Mouse (Mus musculus): ENCODE data around the gene Ankrd10. TPM values are rescaled to one million over a fixed set of nuclear protein-coding genes. Genes with fewer than 3 reads are reported as not detected.

Ankrd10 gene
- polyA plus RNA-seq, 1 experiment from 2014 or later: 112 TPM

GRCm38 (mm10) chr8:11634331-11635011 is 1.1 kb downstream of the Ankrd10 start:
- H3K9ac ChIP-seq: peak overlapping the region; percentile 85
- H3K9me3 ChIP-seq: no peaks in the 10 kb centered on the region
- ATAC-seq (ENCODE audit: insufficient number of reproducible peaks, insufficient read depth, low FRiP score, low TSS enrichment): no peak
- H3K4me3 ChIP-seq: peak overlapping the region; percentile 82
- H3K4me2 ChIP-seq (replicated peaks): peak overlapping the region; percentile 71
- H3K36me3 ChIP-seq: peaks cover 25% of the 10 kb centered on the region
- no peaks in the 10 kb centered on the region for H3K27me3 ChIP-seq
- H3K4me1 ChIP-seq: peaks cover 31% of the 10 kb centered on the region
- H3K27ac ChIP-seq: peak overlapping the region; percentile 98
- under 1% methylated on average over 39 of the region's 39 CpGs for WGBS

GRCm38 (mm10) chr8:11633414-11633813 is 2.1 kb downstream of the Ankrd10 start:
- Histone ChIP-seq H3K27me3 (no peaks in the 10 kb centered on the region), H3K4me1 (peaks cover 33% of the 10 kb centered on the region), H3K27ac (no peak overlapping the region), H3K36me3 (peaks cover 34% of the 10 kb centered on the region), H3K9me3 (no peaks in the 10 kb centered on the region), H3K9ac (peak overlapping the region; percentile 30), H3K4me2 (replicated peaks) (peak overlapping the region; percentile 71), H3K4me3 (peak overlapping the region; percentile 82)
- 68% methylated on average over 7 of the region's 7 CpGs for WGBS
- no peak for ATAC-seq (ENCODE audit: insufficient number of reproducible peaks, insufficient read depth, low FRiP score, low TSS enrichment)

DNA sequence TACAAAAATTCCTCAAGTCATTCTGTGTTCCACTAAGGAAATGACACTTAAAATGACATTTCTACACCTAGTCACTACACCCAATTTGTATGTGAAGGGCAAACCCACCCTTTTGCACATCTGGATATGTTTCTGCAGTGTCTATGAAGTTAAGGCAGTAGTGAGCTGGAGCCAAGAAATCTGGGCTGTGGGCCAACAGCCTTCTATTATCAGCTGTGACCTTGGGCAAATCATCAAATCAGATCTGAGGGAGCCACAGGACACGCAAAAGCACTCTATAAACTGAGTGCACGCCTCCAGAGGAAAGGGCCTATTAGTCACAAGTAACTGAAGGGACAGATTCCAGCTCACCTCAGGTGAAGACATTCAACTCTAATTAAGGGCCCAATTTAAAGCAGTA is 3.2 kb downstream of the Ankrd10 start:
- ATAC-seq (ENCODE audit: insufficient number of reproducible peaks, insufficient read depth, low FRiP score, low TSS enrichment): no peak
- Histone ChIP-seq H3K4me2 (replicated peaks) (peak overlapping the region; percentile 71), H3K27me3 (no peaks in the 10 kb centered on the region), H3K4me1 (peaks cover 33% of the 10 kb centered on the region), H3K4me3 (0 out of 2 replicates have a peak overlapping the region, but pooled peaks have one; percentile 82), H3K27ac (no peak overlapping the region), H3K9me3 (no peaks in the 10 kb centered on the region), H3K36me3 (peaks cover 42% of the 10 kb centered on the region), H3K9ac (no peak overlapping the region)
- 16% methylated on average over 2 of the region's 2 CpGs for WGBS

DNA sequence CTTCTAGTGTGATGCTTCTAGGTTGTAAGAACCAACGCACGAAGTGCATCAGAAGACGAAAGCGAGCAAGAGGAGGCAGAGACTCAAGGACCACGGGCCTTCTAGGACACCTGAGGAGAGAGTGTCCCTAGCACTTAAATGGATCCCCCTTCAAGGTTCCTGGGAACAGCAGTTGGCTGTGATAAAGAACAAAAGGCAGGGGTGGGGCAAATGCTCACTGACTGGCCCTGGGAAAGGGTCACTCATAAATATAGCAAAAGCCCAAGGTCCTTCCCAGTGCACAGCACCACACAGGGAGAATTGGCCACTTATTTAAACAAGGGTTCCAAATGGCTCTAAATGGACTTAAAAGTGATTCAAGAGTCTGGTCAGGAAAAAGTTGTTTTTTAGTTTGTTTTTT is 6.4 kb downstream of the Ankrd10 start:
- Histone ChIP-seq H3K4me2 (replicated peaks) (no peak overlapping the region), H3K4me1 (peaks cover 26% of the 10 kb centered on the region), H3K27ac (no peak overlapping the region), H3K36me3 (peaks cover 60% of the 10 kb centered on the region), H3K9me3 (no peaks in the 10 kb centered on the region), H3K27me3 (no peaks in the 10 kb centered on the region), H3K4me3 (no peak overlapping the region), H3K9ac (no peak overlapping the region)
- no peak for ATAC-seq (ENCODE audit: insufficient number of reproducible peaks, insufficient read depth, low FRiP score, low TSS enrichment)
- 86% methylated on average over 5 of the region's 5 CpGs for whole genome bisulfite sequencing

- H3K4me2 ChIP-seq (replicated peaks): no peak overlapping the region
- H3K4me1 ChIP-seq: peaks cover 20% of the 10 kb centered on the region
- H3K27ac ChIP-seq: no peak overlapping the region
- no peak overlapping the region for H3K4me3 ChIP-seq
- ATAC-seq (ENCODE audit: insufficient number of reproducible peaks, insufficient read depth, low FRiP score, low TSS enrichment): no peak
- H3K27me3 ChIP-seq: no peaks in the 10 kb centered on the region
- 64% methylated on average over 7 of the region's 7 CpGs for WGBS
- H3K9ac ChIP-seq: no peak overlapping the region
- H3K9me3 ChIP-seq: no peaks in the 10 kb centered on the region
- peaks cover 60% of the 10 kb centered on the region for H3K36me3 ChIP-seq
Measured at GRCm38 (mm10) chr8:11628506-11629132, 6.9 kb downstream of the Ankrd10 start.

GRCm38 (mm10) chr8:11627717-11628116 is 7.8 kb downstream of the Ankrd10 start:
- H3K4me2 ChIP-seq (replicated peaks): no peak overlapping the region
- WGBS: 83% methylated on average over 9 of the region's 9 CpGs
- peaks cover 11% of the 10 kb centered on the region for H3K4me1 ChIP-seq
- H3K9me3 ChIP-seq: no peaks in the 10 kb centered on the region
- no peak overlapping the region for H3K4me3 ChIP-seq
- ATAC-seq (ENCODE audit: insufficient number of reproducible peaks, insufficient read depth, low FRiP score, low TSS enrichment): no peak
- H3K27ac ChIP-seq: no peak overlapping the region
- H3K9ac ChIP-seq: no peak overlapping the region
- no peaks in the 10 kb centered on the region for H3K27me3 ChIP-seq
- H3K36me3 ChIP-seq: peaks cover 60% of the 10 kb centered on the region

DNA sequence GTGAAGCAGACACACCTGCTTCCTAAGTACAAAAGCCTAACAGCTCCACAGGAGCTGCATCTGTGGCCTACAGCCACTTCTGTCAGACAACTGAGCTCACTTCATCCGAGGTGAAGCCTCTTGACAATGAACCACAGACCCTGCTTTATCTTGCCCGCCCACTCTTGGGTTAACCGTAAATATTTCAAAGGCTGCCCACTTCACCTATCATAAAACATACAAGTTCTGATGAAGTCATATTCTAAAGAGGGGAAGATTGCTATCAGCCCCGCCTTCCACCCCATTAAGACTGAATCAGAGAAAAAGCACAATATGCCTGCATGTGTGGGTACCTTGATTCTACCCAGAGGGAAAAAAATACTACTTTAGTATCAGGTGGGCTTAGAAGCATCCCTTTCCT is 10.5 kb downstream of the Ankrd10 start:
- Histone ChIP-seq H3K27ac (no peak overlapping the region), H3K9me3 (no peaks in the 10 kb centered on the region), H3K4me3 (no peak overlapping the region), H3K27me3 (no peaks in the 10 kb centered on the region), H3K4me2 (replicated peaks) (no peak overlapping the region), H3K36me3 (peaks cover 54% of the 10 kb centered on the region), H3K9ac (no peak overlapping the region), H3K4me1 (0 out of 2 replicates have a peak, but pooled peaks cover 2% of the 10 kb centered on the region)
- 92% methylated on average over 4 of the region's 4 CpGs for WGBS
- ATAC-seq (ENCODE audit: insufficient number of reproducible peaks, insufficient read depth, low FRiP score, low TSS enrichment): no peak

- H3K4me3 ChIP-seq: no peak overlapping the region
- H3K9ac ChIP-seq: no peak overlapping the region
- no peaks in the 10 kb centered on the region for H3K27me3 ChIP-seq
- ATAC-seq (ENCODE audit: insufficient number of reproducible peaks, insufficient read depth, low FRiP score, low TSS enrichment): no peak
- no peak overlapping the region for H3K27ac ChIP-seq
- WGBS: 91% methylated on average over 3 of the region's 3 CpGs
- no peaks in the 10 kb centered on the region for H3K9me3 ChIP-seq
- H3K36me3 ChIP-seq: peaks cover 59% of the 10 kb centered on the region
- no peaks in the 10 kb centered on the region for H3K4me1 ChIP-seq
- H3K4me2 ChIP-seq (replicated peaks): no peak overlapping the region
Measured at GRCm38 (mm10) chr8:11619091-11619490, 16.5 kb downstream of the Ankrd10 start.

DNA sequence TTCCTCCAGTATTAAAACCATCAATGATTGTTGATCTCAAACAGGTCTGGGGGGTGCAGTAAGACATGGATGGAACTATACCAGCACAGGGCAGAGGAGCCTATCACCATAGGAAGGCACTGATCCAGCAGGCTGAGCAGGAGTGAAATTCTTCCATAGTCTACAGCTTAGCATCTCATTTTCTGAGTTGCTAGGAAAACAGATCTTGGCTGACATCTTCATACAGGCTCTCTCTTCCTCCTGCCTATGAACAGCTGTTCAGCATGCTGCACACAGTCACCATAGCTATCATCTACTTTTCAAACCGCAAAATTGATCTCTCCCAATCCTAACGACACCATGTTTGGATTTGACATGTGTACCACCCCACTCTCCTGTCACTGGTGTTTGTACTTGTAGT is 17.5 kb downstream of the Ankrd10 start:
- peaks cover 67% of the 10 kb centered on the region for H3K36me3 ChIP-seq
- no peak for ATAC-seq (ENCODE audit: insufficient number of reproducible peaks, insufficient read depth, low FRiP score, low TSS enrichment)
- WGBS: 82% methylated on average over 2 of the region's 2 CpGs

GRCm38 (mm10) chr8:11616294-11616693 is 19.3 kb downstream of the Ankrd10 start:
- H3K9ac ChIP-seq: no peak overlapping the region
- no peaks in the 10 kb centered on the region for H3K9me3 ChIP-seq
- WGBS: 10% methylated on average over 1 of the region's 1 CpGs
- no peak for ATAC-seq (ENCODE audit: insufficient number of reproducible peaks, insufficient read depth, low FRiP score, low TSS enrichment)
- H3K27me3 ChIP-seq: no peaks in the 10 kb centered on the region
- no peaks in the 10 kb centered on the region for H3K4me1 ChIP-seq
- H3K4me3 ChIP-seq: no peak overlapping the region
- H3K36me3 ChIP-seq: peaks cover 76% of the 10 kb centered on the region
- no peak overlapping the region for H3K27ac ChIP-seq
- no peak overlapping the region for H3K4me2 ChIP-seq (replicated peaks)

More for the DNA sequence above, 17.5 kb downstream of the Ankrd10 start:
- Histone ChIP-seq H3K4me2 (replicated peaks) (no peak overlapping the region), H3K4me1 (no peaks in the 10 kb centered on the region), H3K27me3 (no peaks in the 10 kb centered on the region), H3K4me3 (no peak overlapping the region), H3K9me3 (no peaks in the 10 kb centered on the region), H3K27ac (no peak overlapping the region), H3K9ac (no peak overlapping the region)

GRCm38 (mm10) chr8:11614126-11614835 is 21.3 kb downstream of the Ankrd10 start:
- no peaks in the 10 kb centered on the region for H3K4me1 ChIP-seq
- H3K4me2 ChIP-seq (replicated peaks): no peak overlapping the region
- no peaks in the 10 kb centered on the region for H3K9me3 ChIP-seq
- 80% methylated on average over 6 of the region's 6 CpGs for WGBS
- no peaks in the 10 kb centered on the region for H3K27me3 ChIP-seq
- H3K4me3 ChIP-seq: no peak overlapping the region
- H3K9ac ChIP-seq: no peak overlapping the region
- ATAC-seq (ENCODE audit: insufficient number of reproducible peaks, insufficient read depth, low FRiP score, low TSS enrichment): no peak
- no peak overlapping the region for H3K27ac ChIP-seq
- peaks cover 81% of the 10 kb centered on the region for H3K36me3 ChIP-seq

GRCm38 (mm10) chr8:11608848-11609247 is 26.7 kb downstream of the Ankrd10 start:
- no peak overlapping the region for H3K4me2 ChIP-seq (replicated peaks)
- ATAC-seq (ENCODE audit: insufficient number of reproducible peaks, insufficient read depth, low FRiP score, low TSS enrichment): no peak
- no peaks in the 10 kb centered on the region for H3K27me3 ChIP-seq
- WGBS: 96% methylated on average over 9 of the region's 9 CpGs
- H3K27ac ChIP-seq: no peak overlapping the region
- no peak overlapping the region for H3K4me3 ChIP-seq
- no peaks in the 10 kb centered on the region for H3K4me1 ChIP-seq
- H3K9me3 ChIP-seq: no peaks in the 10 kb centered on the region
- peaks cover 60% of the 10 kb centered on the region for H3K36me3 ChIP-seq
- H3K9ac ChIP-seq: no peak overlapping the region

All from embryonic facial prominence, embryonic 12.5 days (tissue).